ENCODE assay signal across 16 mouse cellular contexts in genomic region chr5:35869973-35870372, GRCm38 (mm10). TPM values are rescaled to one million over a fixed set of nuclear protein-coding genes. Genes with fewer than 3 reads are reported as not detected.
DNase-seq lines count a peak whose midpoint lies in the region; ATAC-seq and TF ChIP-seq lines count a peak whose summit lies in the region.
"Had no signal": no experiment of that assay in that cellular context is flagged by ENCODE, and none has a peak within 500 bp of the region (broad histone marks: within the 10 kb centered on the region; RNA-seq: fewer than 3 reads in every experiment).

No protein-coding gene starts in this region.

- H3K36me3 ChIP-seq in hindbrain, embryonic 13.5 days, result no peaks in the 10 kb centered on the region
- no peaks in the 10 kb centered on the region for H3K36me3 ChIP-seq in hindbrain, embryonic 14.5 days (replicated peaks; ENCODE audit: control insufficient read depth, insufficient read depth)
- H3K36me3 ChIP-seq in kidney, postnatal 0 days (ENCODE audit: insufficient read depth, low read length), result no peaks in the 10 kb centered on the region
- H3K36me3 ChIP-seq in stomach, postnatal 0 days (ENCODE audit: control insufficient read depth, insufficient read depth, low read length), result no peaks in the 10 kb centered on the region
- H3K36me3 ChIP-seq in thymus, adult 2 months (ENCODE audit: control insufficient read depth, insufficient read depth, low read length), result no peaks in the 10 kb centered on the region
- H3K36me3 ChIP-seq: embryonic facial prominence, embryonic 13.5 days; forebrain, embryonic 12.5 days; limb, embryonic 10.5 days; limb, embryonic 15.5 days; liver, embryonic 13.5 days; neural tube, embryonic 15.5 days had no signal

- WGBS in hindbrain, embryonic 13.5 days, result 85% methylated on average over 4 of the region's 4 CpGs
- whole genome bisulfite sequencing in hindbrain, embryonic 14.5 days, result 85% methylated on average over 4 of the region's 4 CpGs
- 69% methylated on average over 4 of the region's 4 CpGs for WGBS in kidney, postnatal 0 days
- 59% methylated on average over 4 of the region's 4 CpGs for WGBS in stomach, postnatal 0 days
- 78% methylated on average over 4 of the region's 4 CpGs for WGBS in thymus, adult 2 months

- no peak overlapping the region for H3K4me3 ChIP-seq in hindbrain, embryonic 13.5 days
- no peak overlapping the region for H3K4me3 ChIP-seq in hindbrain, embryonic 14.5 days (replicated peaks; ENCODE audit: low read length)
- H3K4me3 ChIP-seq in kidney, postnatal 0 days (replicated peaks; ENCODE audit: low read depth, low read length), result no peak overlapping the region
- no peak overlapping the region for H3K4me3 ChIP-seq in stomach, postnatal 0 days (ENCODE audit: low read depth, low read length)
- no peak overlapping the region for H3K4me3 ChIP-seq in thymus, adult 2 months (ENCODE audit: control insufficient read depth, insufficient read depth, low read length)
- H3K4me3 ChIP-seq: embryonic facial prominence, embryonic 13.5 days; erythroblast, embryonic 14.5 days; forebrain, embryonic 12.5 days; limb, embryonic 10.5 days; limb, embryonic 15.5 days; liver, embryonic 13.5 days; neural tube, embryonic 15.5 days had no signal

- H3K4me2 ChIP-seq in hindbrain, embryonic 13.5 days, result no peak overlapping the region
- no peak overlapping the region for H3K4me2 ChIP-seq in hindbrain, embryonic 14.5 days (replicated peaks)
- H3K4me2 ChIP-seq in kidney, postnatal 0 days (ENCODE audit: low read length), result no peak overlapping the region
- H3K4me2 ChIP-seq in stomach, postnatal 0 days (replicated peaks; ENCODE audit: low read depth), result no peak overlapping the region
- H3K4me2 ChIP-seq: embryonic facial prominence, embryonic 13.5 days; forebrain, embryonic 12.5 days; heart, embryonic 11.5 days; limb, embryonic 15.5 days; liver, embryonic 13.5 days; neural tube, embryonic 15.5 days had no signal

- ATAC-seq in hindbrain, embryonic 13.5 days (ENCODE audit: low FRiP score), result peak; percentile 15; the same call in 1 of the 2 replicates
- no peak for ATAC-seq in hindbrain, embryonic 14.5 days (ENCODE audit: low FRiP score)
- peak; percentile 2; the same call in 1 of the 2 replicates for ATAC-seq in kidney, postnatal 0 days (replicated peaks; ENCODE audit: low FRiP score, low read depth)
- peak; percentile 36; the same call in 1 of the 2 replicates for ATAC-seq in stomach, postnatal 0 days (ENCODE audit: low FRiP score, low TSS enrichment)

- no peak overlapping the region for H3K9ac ChIP-seq in hindbrain, embryonic 13.5 days
- H3K9ac ChIP-seq in hindbrain, embryonic 14.5 days, result no peak overlapping the region
- H3K9ac ChIP-seq in kidney, postnatal 0 days (ENCODE audit: low read depth, low read length), result no peak overlapping the region
- H3K9ac ChIP-seq in stomach, postnatal 0 days (ENCODE audit: low read length), result no peak overlapping the region
- H3K9ac ChIP-seq: embryonic facial prominence, embryonic 13.5 days; forebrain, embryonic 12.5 days; limb, embryonic 15.5 days; liver, embryonic 13.5 days; neural tube, embryonic 15.5 days had no signal

- DNase-seq in hindbrain, embryonic 14.5 days (ENCODE audit: low spot score), result no peak
- no peak for DNase-seq in kidney, postnatal 0 days (ENCODE audit: low spot score)
- DNase-seq in kidney, adult 9 months, result no peak
- peak; percentile 43 to 44 for DNase-seq in right cerebral cortex, adult 2 months (ENCODE audit: low spot score in 2 of 2)
- no peak for DNase-seq in right cerebral cortex, postnatal 36 days (ENCODE audit: low spot score in 2 of 2)
- DNase-seq in stomach, postnatal 0 days (ENCODE audit: low spot score), result no peak
- no peak for DNase-seq in thymus, adult 2 months

- peaks cover 12% of the 10 kb centered on the region; the same call in 1 of the 2 replicates for H3K4me1 ChIP-seq in hindbrain, embryonic 13.5 days (replicated peaks)
- H3K4me1 ChIP-seq in hindbrain, embryonic 14.5 days (replicated peaks; ENCODE audit: control insufficient read depth, insufficient read depth, low read length), result no peaks in the 10 kb centered on the region
- H3K4me1 ChIP-seq in kidney, postnatal 0 days (replicated peaks; ENCODE audit: insufficient read depth, low read length), result no peaks in the 10 kb centered on the region
- H3K4me1 ChIP-seq in stomach, postnatal 0 days (replicated peaks; ENCODE audit: control insufficient read depth, insufficient read depth), result no peaks in the 10 kb centered on the region
- peaks cover 5% of the 10 kb centered on the region; the same call in 1 of the 2 replicates for H3K4me1 ChIP-seq in thymus, adult 2 months (replicated peaks; ENCODE audit: control insufficient read depth, insufficient read depth, low read length)
- H3K4me1 ChIP-seq: embryonic facial prominence, embryonic 13.5 days; liver, embryonic 13.5 days; neural tube, embryonic 15.5 days had no signal

- no peak for TF ChIP-seq EP300 in stomach, postnatal 0 days (optimal IDR thresholded peaks at IDR 0.05)

- no peaks in the 10 kb centered on the region; the same call in 1 of the 2 replicates for H3K27me3 ChIP-seq in hindbrain, embryonic 13.5 days
- no peaks in the 10 kb centered on the region for H3K27me3 ChIP-seq in hindbrain, embryonic 14.5 days (ENCODE audit: control insufficient read depth, insufficient read depth, low read length)
- H3K27me3 ChIP-seq in kidney, postnatal 0 days (ENCODE audit: insufficient read depth, low read length), result no peaks in the 10 kb centered on the region
- no peaks in the 10 kb centered on the region for H3K27me3 ChIP-seq in stomach, postnatal 0 days (ENCODE audit: control insufficient read depth, insufficient read depth, low read length)
- no peaks in the 10 kb centered on the region; the same call in 1 of the 2 replicates for H3K27me3 ChIP-seq in thymus, adult 2 months (ENCODE audit: control insufficient read depth, insufficient read depth, low read length)
- H3K27me3 ChIP-seq: embryonic facial prominence, embryonic 13.5 days; forebrain, embryonic 12.5 days; limb, embryonic 15.5 days; liver, embryonic 13.5 days; neural tube, embryonic 15.5 days had no signal

- H3K27ac ChIP-seq in hindbrain, embryonic 13.5 days, result no peak overlapping the region
- H3K27ac ChIP-seq in hindbrain, embryonic 14.5 days, result no peak overlapping the region
- H3K27ac ChIP-seq in kidney, postnatal 0 days, result no peak overlapping the region
- no peak overlapping the region for H3K27ac ChIP-seq in stomach, postnatal 0 days (replicated peaks)
- no peak overlapping the region for H3K27ac ChIP-seq in thymus, adult 2 months (ENCODE audit: control insufficient read depth, insufficient read depth, low read length)
- H3K27ac ChIP-seq: embryonic facial prominence, embryonic 13.5 days; forebrain, embryonic 12.5 days; limb, embryonic 10.5 days; limb, embryonic 15.5 days; liver, embryonic 13.5 days; neural tube, embryonic 15.5 days had no signal

- H3K9me3 ChIP-seq in hindbrain, embryonic 13.5 days, result no peaks in the 10 kb centered on the region
- no peaks in the 10 kb centered on the region for H3K9me3 ChIP-seq in hindbrain, embryonic 14.5 days (ENCODE audit: control insufficient read depth, low read length)
- H3K9me3 ChIP-seq in kidney, postnatal 0 days (replicated peaks; ENCODE audit: low read length), result no peaks in the 10 kb centered on the region
- H3K9me3 ChIP-seq in stomach, postnatal 0 days (ENCODE audit: control insufficient read depth, low read length), result no peaks in the 10 kb centered on the region
- H3K9me3 ChIP-seq: embryonic facial prominence, embryonic 13.5 days; forebrain, embryonic 12.5 days; limb, embryonic 10.5 days; limb, embryonic 15.5 days; liver, embryonic 13.5 days; neural tube, embryonic 15.5 days had no signal

- no peak for TF ChIP-seq CTCF in kidney, postnatal 0 days (IDR thresholded peaks at IDR 0.05; ENCODE audit: low read depth)
- no peak for TF ChIP-seq CTCF in stomach, postnatal 0 days (IDR thresholded peaks at IDR 0.05; ENCODE audit: low read depth)
- no peak for TF ChIP-seq CTCF in thymus, adult 2 months (IDR thresholded peaks at IDR 0.05; ENCODE audit: borderline replicate concordance, control insufficient read depth, extremely low read depth, insufficient read depth, low read length, poor library complexity)

- no peak for TF ChIP-seq POLR2A in thymus, adult 2 months (IDR thresholded peaks at IDR 0.05; ENCODE audit: control insufficient read depth, extremely low read depth, insufficient read depth, low read length, poor library complexity)

RNA-seq across cellular contexts. Expression of gene Afap1, which starts 23.1 kb away (rescaled TPM):
- 82.8 and 86.5 TPM in 2 replicates for polyA plus RNA-seq in hindbrain, embryonic 13.5 days (2015; fragmentation: Nextera tagmentation; extraction: Ambion mirVana)
- polyA plus RNA-seq in hindbrain, embryonic 14.5 days (2014; fragmentation: Nextera tagmentation; extraction: Ambion mirVana), result 70.8 and 72.3 TPM in 2 replicates
- 19.1 and 19.7 TPM in 2 replicates for polyA plus RNA-seq in kidney, postnatal 0 days (2015; fragmentation: Nextera tagmentation; extraction: Ambion mirVana)
- polyA plus RNA-seq in stomach, postnatal 0 days (2015; fragmentation: Nextera tagmentation; extraction: Ambion mirVana), result 9.3 and 9.4 TPM in 2 replicates
- 17.2 and 19.5 TPM in 2 replicates for polyA plus RNA-seq in thymus, adult 2 months (2012; rRNA removed)

Comparison
In these comparisons a context has a peak if more than half of its experiments do, and no peak if none do; other contexts are left out.
1. DNase-seq: peak in right cerebral cortex, adult 2 months (2 of 2); none in hindbrain, embryonic 14.5 days (single experiment), kidney, postnatal 0 days (single experiment), kidney, adult 9 months (single experiment), right cerebral cortex, postnatal 36 days (0 of 2), stomach, postnatal 0 days (single experiment) and thymus, adult 2 months (single experiment).